Mouse (Mus musculus) kidney, adult 8-10 months (tissue): ENCODE measurements around the gene Olfr937.

Experiments
- DNase-seq, 2 experiments: peaks; one replicate each; pipeline ENCODE4 v3.0.0; 2022

Olfr937 gene

DNA sequence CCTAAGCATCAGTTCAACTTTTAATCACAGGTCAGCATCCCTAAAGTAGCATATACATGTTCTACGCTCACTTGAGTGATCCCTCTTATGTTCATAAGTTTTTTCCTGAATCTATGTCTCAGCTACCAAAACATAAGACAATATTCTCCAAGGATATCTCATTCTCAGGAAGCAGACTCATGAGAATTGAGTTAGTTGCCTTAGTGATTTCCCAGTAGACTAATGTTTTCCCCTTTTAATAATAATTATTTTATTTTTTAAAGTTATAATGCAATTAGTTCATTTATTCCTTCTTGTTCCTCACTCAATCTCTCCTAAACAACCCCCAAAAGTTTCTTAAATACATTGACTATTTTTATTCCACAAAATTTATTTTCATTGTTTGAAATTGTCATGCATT is at the start of gene Olfr937:
TSS of gene Olfr937 (minus strand) at position 101 of the 400 bp plus-strand sequence.
- no peak for DNase-seq

DNA sequence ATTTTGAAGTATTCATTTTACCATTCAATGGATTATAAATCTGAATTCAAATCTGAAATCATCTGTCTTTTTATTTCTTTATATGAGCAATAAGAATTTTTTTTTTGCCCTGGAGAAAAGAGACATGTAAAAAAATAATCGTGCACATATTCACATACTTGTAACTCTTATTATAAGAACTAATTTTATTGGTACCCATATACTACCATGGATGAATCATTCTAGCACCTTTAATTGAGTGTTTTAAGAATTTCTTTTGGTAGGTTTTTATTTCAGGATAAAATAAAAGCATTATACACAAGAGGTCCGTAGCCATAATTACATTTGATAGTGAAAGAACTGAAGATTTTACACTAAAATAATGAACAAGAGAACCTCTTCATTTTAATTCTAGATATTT is 14.0 kb upstream of the Olfr937 start, which contains the start of gene Olfr938:
TSS of gene Olfr938 (minus strand) at position 101 of the 400 bp plus-strand sequence.
- no peak for DNase-seq

DNA sequence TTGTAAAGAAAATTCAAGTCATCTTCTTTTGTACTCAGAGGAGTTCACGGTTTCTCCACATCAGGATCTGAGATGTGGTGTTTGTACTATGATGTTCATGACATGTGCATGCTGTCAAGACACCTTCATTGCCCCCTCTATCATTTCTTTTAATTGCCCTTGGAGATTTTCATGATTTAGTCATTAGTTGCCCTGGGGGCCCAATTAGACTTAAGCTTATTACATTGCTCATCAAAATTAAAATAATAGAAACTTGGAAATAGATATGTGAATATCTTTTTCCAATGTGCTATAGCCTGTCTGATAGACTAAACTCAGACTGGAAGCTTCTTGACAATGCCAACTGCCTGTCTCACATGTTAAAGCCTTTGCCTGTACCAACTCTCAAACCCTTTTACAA is 41.5 kb downstream of the Olfr937 start, which contains the start of gene Olfr146:
TSS of gene Olfr146 (minus strand) at position 101 of the 400 bp plus-strand sequence.
- no peak for DNase-seq
